Mouse (Mus musculus): ENCODE results near the gene Nav1. TPM values are rescaled to one million over a fixed set of nuclear protein-coding genes. Genes with fewer than 3 reads are reported as not detected.
A peak's percentile ranks its signal among the peaks of the same experiment; 100 is the strongest.

The Nav1 gene
- total RNA-seq, 2 experiments from 2014 or later, result 48.9 to 69.6 TPM

- peak; percentile 70 to 73 for DNase-seq (ENCODE audit: low spot score in 2 of 2)
- intact Hi-C loops (cut with DNase I), result loop anchor here (2.0 to 10.0 kb wide), 2 partner anchors 40 to 80 kb away; no protein-coding TSS in a partner anchor
These were observed 22.2 kb downstream of the Nav1 start for GRCm38 (mm10) chr1:135584587-135585541.

- DNase-seq (ENCODE audit: low spot score in 2 of 2), result peak in 1 of 2 experiments; percentile 37
- intact Hi-C loops (cut with DNase I), result loop anchor here (2.0 to 10.0 kb wide), 2 partner anchors 39 to 81 kb away; no protein-coding TSS in a partner anchor
These were observed 23.2 kb downstream of the Nav1 start for GRCm38 (mm10) chr1:135583678-135584515.

GRCm38 (mm10) chr1:135583081-135583677 is 23.9 kb downstream of the Nav1 start:
- DNase-seq (ENCODE audit: low spot score in 2 of 2), result peak; percentile 78 to 82
- intact Hi-C loops (cut with DNase I), result loop anchor here (10.0 kb wide), 1 partner anchor 82 kb away; no protein-coding TSS in a partner anchor

GRCm38 (mm10) chr1:135581001-135581400 is 26.1 kb downstream of the Nav1 start:
- no peak for DNase-seq (ENCODE audit: low spot score in 2 of 2)
- intact Hi-C loops (cut with DNase I), result loop anchor here (10.0 kb wide), 1 partner anchor 84 kb away; no protein-coding TSS in a partner anchor

GRCm38 (mm10) chr1:135579111-135579510 is 28.0 kb downstream of the Nav1 start:
- DNase-seq (ENCODE audit: low spot score in 2 of 2), result no peak
- intact Hi-C loops (cut with DNase I), result no loop called here

GRCm38 (mm10) chr1:135577793-135578192 is 29.3 kb downstream of the Nav1 start:
- DNase-seq (ENCODE audit: low spot score in 2 of 2), result no peak
- intact Hi-C loops (cut with DNase I), result no loop called here

GRCm38 (mm10) chr1:135575393-135575792 is 31.7 kb downstream of the Nav1 start:
- no peak for DNase-seq (ENCODE audit: low spot score in 2 of 2)
- intact Hi-C loops (cut with DNase I), result no loop called here

- intact Hi-C loops (cut with DNase I), result no loop called here
- DNase-seq (ENCODE audit: low spot score in 2 of 2), result no peak
These were observed 32.5 kb downstream of the Nav1 start for GRCm38 (mm10) chr1:135574451-135575208.

- no peak for DNase-seq (ENCODE audit: low spot score in 2 of 2)
- intact Hi-C loops (cut with DNase I), result no loop called here
These were observed 34.8 kb downstream of the Nav1 start for GRCm38 (mm10) chr1:135572139-135572892.

GRCm38 (mm10) chr1:135568087-135568486 is 39.0 kb downstream of the Nav1 start:
- DNase-seq (ENCODE audit: low spot score in 2 of 2), result no peak
- intact Hi-C loops (cut with DNase I), result no loop called here

- peak; percentile 74 to 79 for DNase-seq (ENCODE audit: low spot score in 2 of 2)
- intact Hi-C loops (cut with DNase I), result no loop called here
These were observed 40.5 kb downstream of the Nav1 start for GRCm38 (mm10) chr1:135566611-135567010.

GRCm38 (mm10) chr1:135565775-135566174 is 41.3 kb downstream of the Nav1 start:
- intact Hi-C loops (cut with DNase I), result no loop called here
- no peak for DNase-seq (ENCODE audit: low spot score in 2 of 2)

GRCm38 (mm10) chr1:135564660-135565519 is 42.2 kb downstream of the Nav1 start:
- DNase-seq (ENCODE audit: low spot score in 2 of 2), result peak; percentile 38 to 39
- intact Hi-C loops (cut with DNase I), result no loop called here

- intact Hi-C loops (cut with DNase I), result no loop called here
- no peak for DNase-seq (ENCODE audit: low spot score in 2 of 2)
These were observed 43.2 kb downstream of the Nav1 start for GRCm38 (mm10) chr1:135563781-135564414.

- intact Hi-C loops (cut with DNase I), result no loop called here
- DNase-seq (ENCODE audit: low spot score in 2 of 2), result no peak
These were observed 44.0 kb downstream of the Nav1 start for GRCm38 (mm10) chr1:135562982-135563650.

- intact Hi-C loops (cut with DNase I), result no loop called here
- DNase-seq (ENCODE audit: low spot score in 2 of 2), result no peak
These were observed 45.0 kb downstream of the Nav1 start for GRCm38 (mm10) chr1:135562115-135562514.

Measured in left cerebral cortex, postnatal 36 days (tissue).